Mouse (Mus musculus): ENCODE measurements at regions not wholly inside any gene's neighbourhood (a gene's known extent, or its start where the extent isn't known, plus 50 kb on each side); places are given as distances from the start of the nearest gene placed in this dataset.

GRCm38 (mm10) chr12:17481687-17482086 lies 62.9 kb upstream of the Odc1 start:
- DNase-seq (ENCODE audit: low spot score in 2 of 2), result no peak

GRCm38 (mm10) chr12:17482196-17482595 lies 62.4 kb upstream of the Odc1 start:
- DNase-seq (ENCODE audit: low spot score in 2 of 2), result no peak

GRCm38 (mm10) chr12:17484448-17484847 lies 60.1 kb upstream of the Odc1 start:
- DNase-seq (ENCODE audit: low spot score in 2 of 2), result peak in 1 of 2 experiments; percentile 9

GRCm38 (mm10) chr12:17486062-17486770 lies 58.4 kb upstream of the Odc1 start:
- peak in 1 of 2 experiments; percentile 7 for DNase-seq (ENCODE audit: low spot score in 2 of 2)

GRCm38 (mm10) chr12:17487336-17487735 lies 57.3 kb upstream of the Odc1 start:
- no peak for DNase-seq (ENCODE audit: low spot score in 2 of 2)

GRCm38 (mm10) chr12:17488203-17488602 lies 56.4 kb upstream of the Odc1 start:
- no peak for DNase-seq (ENCODE audit: low spot score in 2 of 2)

GRCm38 (mm10) chr12:17489971-17490370 lies 54.6 kb upstream of the Odc1 start:
- DNase-seq (ENCODE audit: low spot score in 2 of 2), result no peak

GRCm38 (mm10) chr12:17492574-17492973 lies 52.0 kb upstream of the Odc1 start:
- no peak for DNase-seq (ENCODE audit: low spot score in 2 of 2)

GRCm38 (mm10) chr12:17493053-17493452 lies 51.5 kb upstream of the Odc1 start:
- no peak for DNase-seq (ENCODE audit: low spot score in 2 of 2)

- no peak for DNase-seq (ENCODE audit: low spot score in 2 of 2)
These were observed 50.8 kb upstream of the Odc1 start for GRCm38 (mm10) chr12:17493810-17494209.
